Mouse (Mus musculus) layer of hippocampus, adult 9-10 months (tissue): ENCODE results near the gene Kat2b.
"Not testable (repeated sequence)": the region's sequence is repeated elsewhere in the genome, so short reads cannot be mapped to it uniquely, and the experiment has no call there.

Experiments used
- DNase-seq: peaks from one replicate; pipeline ENCODE4 v3.0.0; 2022; ENCODE audit warnings: low spot score

Gene Kat2b

GRCm38 (mm10) chr17:53566161-53566918, at the start of gene Kat2b:
Gene Kat2b, plus strand, starts transcription at chr17:53566861.
- DNase-seq, result no peak

DNA sequence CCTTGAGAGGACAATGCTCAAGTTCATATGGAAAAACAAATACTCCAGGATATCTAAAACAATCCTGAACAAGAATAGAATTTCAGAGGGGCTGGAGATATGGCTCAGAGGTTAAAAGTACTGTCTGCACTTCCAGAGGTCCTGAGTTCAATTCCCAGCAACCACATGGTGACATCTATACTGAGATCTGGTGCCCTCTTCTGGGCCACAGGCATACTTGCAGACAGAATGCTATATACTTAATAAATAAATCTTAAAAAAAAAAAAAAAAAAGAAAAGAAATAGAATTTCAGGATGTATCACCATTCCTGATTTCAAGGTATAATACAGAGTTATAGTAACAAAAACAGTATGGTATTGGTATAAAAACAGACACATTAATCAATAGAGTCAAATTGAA, 47.3 kb upstream of the Kat2b start:
- no peak for DNase-seq

DNA sequence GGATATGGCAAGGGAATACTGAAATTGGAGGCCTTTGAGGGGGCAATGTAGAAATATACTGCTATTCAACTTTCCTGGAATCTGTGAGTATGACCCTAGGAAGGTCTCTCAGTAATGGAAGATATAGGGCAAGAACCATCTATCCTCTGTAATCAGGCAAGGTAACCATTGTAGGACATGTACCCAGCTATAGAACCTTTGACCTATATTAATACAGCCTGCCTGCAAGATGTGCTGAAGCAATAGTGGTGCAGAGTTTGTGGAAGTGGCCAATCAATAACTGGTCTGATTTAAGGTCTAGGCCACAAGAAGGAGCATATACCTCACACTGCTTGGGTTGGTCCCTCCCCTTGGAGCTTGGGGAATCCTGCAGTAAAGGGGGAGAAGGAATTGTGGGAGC, 46.2 kb upstream of the Kat2b start:
- DNase-seq, result no peak

DNA sequence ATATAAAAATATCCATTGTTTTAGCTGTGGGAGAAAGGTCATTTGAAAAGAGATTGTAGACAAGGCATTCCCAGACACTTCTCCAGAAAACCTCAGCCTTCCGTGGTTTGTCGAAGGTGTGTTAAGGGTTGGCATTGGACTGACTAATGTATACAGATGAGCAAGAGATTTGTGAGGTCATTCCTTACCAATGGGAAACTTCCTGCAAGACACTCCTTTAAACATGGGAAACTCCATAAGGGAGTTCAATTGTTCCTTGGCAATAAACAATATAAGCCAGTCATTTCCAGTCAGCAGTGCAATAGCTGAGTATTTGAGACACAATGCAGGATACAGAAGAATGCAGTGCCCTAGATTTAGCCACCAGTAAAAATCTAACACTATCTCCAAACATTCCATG, 38.6 kb upstream of the Kat2b start:
- DNase-seq, result no peak

DNA sequence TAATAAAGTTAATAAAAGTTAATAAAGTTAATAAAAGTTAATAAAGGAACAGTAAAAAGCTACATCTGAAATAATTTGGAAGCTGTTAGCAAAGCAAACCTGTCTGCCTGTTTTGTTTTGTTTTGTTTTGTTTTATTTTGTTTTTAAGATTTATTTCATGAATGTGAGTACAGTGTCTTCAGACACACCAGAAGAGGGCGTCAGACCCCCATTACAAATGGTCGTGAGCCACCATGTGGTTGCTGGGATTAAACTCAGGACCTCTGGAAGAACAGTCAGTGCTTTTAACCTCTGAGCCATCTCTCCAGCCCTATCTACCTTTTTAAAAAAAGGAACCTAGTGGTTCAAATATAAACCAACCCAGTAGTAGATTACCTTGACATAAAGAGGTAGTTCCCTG, 35.5 kb upstream of the Kat2b start:
- DNase-seq, result no peak

- DNase-seq, result no peak
Observed at GRCm38 (mm10) chr17:53532425-53532824, 34.2 kb upstream of the Kat2b start.

GRCm38 (mm10) chr17:53539351-53539750, 27.3 kb upstream of the Kat2b start, which contains the start of gene Pp2d1:
Gene Pp2d1, minus strand, starts transcription at chr17:53539451.
- not testable (repeated sequence) for DNase-seq

- DNase-seq, result no peak
Observed at GRCm38 (mm10) chr17:53542536-53542935, 24.1 kb upstream of the Kat2b start.

- DNase-seq, result no peak
Observed at GRCm38 (mm10) chr17:53543591-53544324, 22.9 kb upstream of the Kat2b start.

GRCm38 (mm10) chr17:53551306-53552299, 15.1 kb upstream of the Kat2b start:
- no peak for DNase-seq

GRCm38 (mm10) chr17:53554088-53554487, 12.6 kb upstream of the Kat2b start:
- no peak for DNase-seq

DNA sequence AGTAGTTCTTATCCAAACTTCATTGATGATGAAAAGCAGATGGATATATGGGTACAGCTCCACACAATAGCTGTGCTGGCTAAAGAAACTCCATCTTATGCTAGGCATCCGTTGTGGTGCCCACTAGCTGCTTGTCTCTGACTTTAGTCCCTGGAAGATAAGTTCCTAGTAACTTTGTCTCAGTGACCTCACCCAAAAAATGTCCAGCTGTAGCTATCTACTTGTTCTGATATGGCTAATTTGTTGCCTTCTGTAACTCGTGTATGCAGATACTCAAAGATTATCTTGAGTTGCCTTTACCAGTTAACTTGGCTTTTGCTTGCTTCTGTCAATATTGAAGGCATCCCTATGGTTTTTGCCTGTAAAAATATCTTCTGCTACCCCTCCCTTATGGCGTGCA, 11.8 kb upstream of the Kat2b start:
- DNase-seq, result no peak

GRCm38 (mm10) chr17:53557443-53557842, 9.2 kb upstream of the Kat2b start:
- DNase-seq, result no peak

DNA sequence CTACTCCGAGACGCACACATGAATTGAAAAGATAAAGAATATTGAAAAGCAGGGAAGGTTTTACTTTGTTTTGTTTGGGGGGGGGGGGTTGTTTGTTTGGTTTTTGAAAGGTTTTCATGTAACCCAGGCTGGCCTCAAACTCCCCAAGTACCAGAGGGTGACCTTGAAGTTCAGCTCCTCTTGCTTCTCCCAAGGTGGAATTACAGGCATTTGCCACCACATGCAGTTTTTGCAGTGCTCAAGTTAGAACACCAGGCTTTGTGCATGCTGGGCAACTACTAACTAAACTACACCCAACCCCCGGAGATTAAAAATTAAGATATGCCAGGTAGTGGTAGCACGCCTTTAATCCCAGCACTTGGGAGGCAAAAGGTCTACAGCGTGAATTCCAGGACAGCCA, 7.0 kb upstream of the Kat2b start:
- DNase-seq, result no peak

DNA sequence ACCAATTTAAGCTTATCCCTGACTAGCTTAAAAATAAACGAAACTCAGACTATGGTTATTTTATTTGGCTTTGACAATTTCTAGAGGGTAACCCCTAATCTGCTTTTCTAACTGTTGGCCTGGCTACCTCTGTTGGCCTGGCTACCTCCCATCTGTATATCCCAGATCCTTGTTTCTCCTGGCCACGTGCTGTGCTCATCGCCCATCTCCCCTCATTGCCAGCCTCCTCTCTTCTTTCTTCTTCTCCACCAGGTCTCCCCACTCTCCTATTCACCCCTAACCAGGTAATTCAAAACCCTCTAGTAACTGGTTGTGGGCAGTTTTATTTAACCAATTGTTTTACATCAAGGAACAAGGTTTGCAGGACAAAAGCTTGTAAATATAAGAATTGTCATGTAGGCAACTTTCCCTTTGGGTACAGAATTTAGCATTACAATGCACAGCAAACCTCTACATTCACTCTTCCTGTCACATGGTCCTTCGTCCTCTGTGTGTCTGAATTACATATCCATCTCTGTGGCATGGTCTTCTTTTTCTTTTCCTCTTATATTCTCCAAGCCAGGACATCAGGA, 5.1 kb upstream of the Kat2b start:
- no peak for DNase-seq

DNA sequence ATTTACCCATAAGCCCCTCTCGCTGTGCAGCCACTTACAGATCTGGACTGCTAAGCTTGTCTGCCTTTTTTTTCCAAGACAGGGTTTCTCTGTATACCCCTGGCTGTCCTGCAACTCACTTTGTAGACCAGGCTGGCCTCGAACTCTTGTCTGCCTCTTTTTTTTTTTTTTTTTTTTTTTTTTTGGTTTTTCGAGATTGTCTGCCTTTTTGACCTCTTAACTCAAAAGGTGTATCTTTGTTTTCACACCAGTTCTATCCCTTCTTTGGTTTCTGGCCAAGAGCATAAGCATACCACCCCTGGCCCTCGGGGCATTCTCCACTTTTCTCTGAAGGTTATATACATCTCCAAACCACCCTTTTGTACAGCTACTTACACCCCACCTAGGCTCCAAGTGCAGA, 1.8 kb upstream of the Kat2b start:
- DNase-seq, result no peak

DNA sequence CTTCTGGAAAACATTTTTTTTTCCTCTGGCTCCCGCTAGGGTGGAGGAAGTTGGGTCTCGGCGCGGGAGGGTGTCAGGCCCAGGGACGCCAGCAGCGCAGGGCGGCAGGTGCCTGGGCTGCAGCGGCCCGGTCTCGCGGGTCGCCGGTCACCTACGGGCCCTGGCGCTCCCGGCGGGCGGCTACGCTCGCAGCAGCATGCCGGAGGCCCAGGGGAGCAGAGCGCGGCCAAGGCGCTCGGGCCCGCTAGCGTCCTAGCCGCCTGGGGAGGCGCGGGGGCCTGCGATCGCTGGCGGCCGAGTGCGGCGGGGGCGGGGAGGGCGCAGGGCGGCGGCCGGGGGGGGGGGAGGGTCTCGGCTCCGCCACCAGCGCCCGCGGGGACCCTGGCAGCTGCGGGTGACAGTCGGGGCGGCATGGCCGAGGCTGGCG, 271 bp downstream of the Kat2b start:
- DNase-seq, result no peak

- no peak for DNase-seq
Observed at GRCm38 (mm10) chr17:53567346-53568101, 863 bp downstream of the Kat2b start.

DNA sequence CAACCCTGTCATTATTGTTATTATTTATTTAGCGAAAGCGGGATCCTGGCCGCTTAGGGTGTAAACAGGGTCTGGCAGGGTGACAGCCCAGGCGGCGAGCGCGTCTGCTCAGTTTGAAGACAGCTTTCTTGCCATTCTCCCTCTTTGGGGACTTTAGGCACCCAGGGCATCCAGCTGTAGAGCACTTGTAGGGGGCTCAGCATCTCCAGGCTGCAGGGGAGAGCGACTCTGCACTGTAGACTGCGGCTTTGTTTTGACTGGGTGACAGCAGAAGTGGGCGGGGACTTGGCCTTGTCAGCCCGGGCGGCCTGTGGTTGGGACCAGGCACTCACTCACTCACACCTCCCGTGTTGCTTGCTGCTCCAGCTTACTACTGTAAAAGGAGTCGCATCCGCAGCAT, 1.5 kb downstream of the Kat2b start:
- no peak for DNase-seq

DNA sequence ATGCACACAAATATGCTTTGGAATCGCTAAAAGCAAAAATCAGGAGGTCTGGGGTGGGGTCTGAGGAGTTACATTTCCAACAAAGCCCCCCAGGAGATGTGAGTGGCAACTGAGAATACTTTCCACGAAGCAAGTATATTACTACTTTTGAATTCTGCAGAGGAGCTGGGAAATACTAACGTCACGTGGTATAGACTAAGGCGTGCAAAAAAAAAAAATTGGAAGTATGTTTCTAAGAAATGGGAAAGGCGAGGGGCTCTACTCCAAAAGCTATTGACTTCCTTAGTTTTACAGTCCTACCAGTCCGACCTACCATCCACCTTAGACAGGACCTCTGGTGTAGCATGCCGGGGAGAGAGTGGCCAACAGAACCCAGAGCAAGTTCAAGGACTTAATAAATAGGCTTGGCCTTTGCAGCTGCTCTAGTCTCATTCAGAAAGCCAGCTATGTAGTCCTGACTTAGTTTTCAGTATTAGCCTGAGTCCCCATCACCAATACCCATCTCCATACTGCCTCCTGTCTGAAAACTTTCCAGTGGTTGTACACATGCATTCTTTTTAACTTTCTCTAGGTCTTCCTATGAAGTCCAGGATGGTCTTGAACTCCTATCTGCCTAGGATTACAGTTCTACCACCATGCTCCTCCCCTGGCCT, 2.2 kb downstream of the Kat2b start:
- DNase-seq, result no peak

DNA sequence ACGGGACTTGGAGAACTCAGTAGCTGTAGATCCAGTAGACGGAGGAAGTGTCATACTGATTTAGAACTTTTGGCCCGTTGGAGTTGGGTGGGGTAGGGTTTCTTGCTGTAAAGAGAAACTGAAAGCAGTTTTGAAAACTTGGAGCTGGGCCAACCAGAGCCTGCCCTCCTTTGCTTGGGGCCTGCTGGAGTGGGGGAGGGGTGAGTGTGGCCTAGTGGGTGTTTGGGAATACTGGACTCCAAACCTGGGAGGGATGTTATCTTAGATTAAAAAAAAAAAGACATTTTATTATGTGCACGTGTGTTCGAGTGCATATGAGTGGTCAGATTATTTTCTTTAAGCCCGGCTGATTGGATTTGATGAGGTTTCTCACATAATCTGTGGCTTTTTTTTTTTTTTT, 3.2 kb downstream of the Kat2b start:
- no peak for DNase-seq
